Mouse (Mus musculus) ovary, postnatal 36 days (tissue): ENCODE results near the gene Nell2.
"Not testable (repeated sequence)": the region's sequence is repeated elsewhere in the genome, so short reads cannot be mapped to it uniquely, and the experiment has no call there.

Experiments used
- DNase-seq: peaks from one replicate; pipeline ENCODE4 v3.0.0; 2022; ENCODE audit warnings: low spot score, mixed read lengths

Nell2 gene

DNA sequence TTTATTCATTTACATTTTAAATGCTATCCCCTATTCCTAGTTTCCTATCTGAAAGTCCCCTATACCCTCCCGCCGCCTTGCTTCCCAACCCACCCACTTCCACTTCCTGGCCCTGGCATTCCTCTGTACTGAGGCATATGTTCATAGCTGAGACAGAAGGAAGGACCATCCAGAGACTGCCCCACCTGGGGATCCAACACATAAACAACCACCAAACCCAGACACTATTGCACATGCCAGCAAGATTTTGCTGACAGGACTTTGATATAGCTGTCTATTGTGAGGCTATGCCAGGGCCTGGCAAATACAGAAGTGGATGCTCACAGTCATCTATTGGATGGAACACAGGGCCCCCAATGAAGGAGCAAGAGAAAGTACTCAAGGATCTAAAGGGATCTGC is 291.3 kb downstream of the Nell2 start:
- not testable (repeated sequence) for DNase-seq

DNA sequence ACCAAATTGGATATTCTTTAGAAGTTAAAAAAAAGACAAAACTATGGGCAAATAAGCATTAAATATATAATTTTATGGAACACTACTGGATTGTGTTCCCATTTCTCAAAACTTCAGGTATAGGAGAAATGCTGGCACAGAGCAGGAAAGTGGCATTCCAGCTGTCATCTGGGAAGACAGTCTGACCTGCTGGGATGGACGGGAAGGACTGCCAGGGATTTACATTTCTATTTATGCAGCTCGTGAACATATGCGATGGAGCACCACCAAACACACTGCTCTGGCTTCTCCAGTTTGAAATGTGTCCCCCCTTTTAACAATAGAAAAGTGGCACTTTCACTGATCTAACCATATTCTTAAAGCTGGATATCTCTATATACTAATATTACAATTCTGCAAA is 291.9 kb downstream of the Nell2 start:
- DNase-seq, result no peak

DNA sequence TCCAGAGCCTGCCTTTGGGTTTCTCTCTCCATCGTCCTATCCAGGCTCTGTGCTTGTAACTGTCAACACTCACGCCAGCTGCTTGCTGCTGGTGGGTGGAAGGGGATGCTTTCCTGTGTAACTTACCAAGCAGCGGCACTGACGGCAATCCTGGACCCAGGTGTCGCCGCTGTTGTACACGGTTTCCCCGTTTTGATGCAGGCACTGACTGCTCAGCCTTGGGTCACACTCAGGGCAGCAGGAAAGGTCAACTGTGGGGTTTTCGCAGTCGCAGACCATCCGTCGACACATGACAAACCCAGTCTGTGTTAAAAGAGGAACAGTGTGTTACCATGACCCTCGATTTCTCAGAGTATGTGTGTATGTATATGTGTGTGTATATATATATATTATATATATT is 297.2 kb downstream of the Nell2 start:
- DNase-seq, result no peak

DNA sequence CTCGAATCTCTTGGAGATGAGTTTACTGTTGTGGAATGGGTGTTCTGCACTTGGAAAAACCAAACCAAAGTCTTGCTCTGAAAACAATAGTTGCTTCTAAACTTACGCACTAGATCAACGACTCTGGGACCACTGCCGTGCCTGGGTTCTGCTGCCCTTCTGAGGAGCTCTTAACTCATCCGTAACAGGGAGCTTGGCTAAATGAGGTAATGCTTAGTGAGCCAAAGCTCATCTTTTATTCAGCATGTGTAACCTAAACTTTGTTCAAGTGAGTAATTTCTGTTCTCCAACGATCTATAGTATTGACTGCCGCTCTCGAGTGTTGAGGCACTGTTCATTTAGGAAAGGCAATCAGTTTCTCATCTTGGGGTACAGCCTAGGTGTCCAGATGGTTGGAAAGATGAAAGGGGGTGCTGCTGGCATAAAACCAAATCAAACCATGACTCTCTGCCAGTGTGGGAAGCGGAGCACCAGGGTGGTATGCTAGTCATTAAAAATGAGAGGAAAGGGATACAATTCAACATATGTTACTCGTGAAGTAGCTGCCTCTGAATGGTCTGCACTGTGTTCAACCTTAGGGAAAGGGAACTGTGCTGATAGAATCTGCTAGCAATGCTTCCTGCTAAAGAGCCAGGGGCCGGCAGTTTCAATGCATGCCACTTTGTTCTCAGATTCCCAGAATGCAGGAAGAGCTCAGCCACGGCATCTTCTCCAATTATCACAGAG is 311.6 kb downstream of the Nell2 start:
- DNase-seq, result no peak

DNA sequence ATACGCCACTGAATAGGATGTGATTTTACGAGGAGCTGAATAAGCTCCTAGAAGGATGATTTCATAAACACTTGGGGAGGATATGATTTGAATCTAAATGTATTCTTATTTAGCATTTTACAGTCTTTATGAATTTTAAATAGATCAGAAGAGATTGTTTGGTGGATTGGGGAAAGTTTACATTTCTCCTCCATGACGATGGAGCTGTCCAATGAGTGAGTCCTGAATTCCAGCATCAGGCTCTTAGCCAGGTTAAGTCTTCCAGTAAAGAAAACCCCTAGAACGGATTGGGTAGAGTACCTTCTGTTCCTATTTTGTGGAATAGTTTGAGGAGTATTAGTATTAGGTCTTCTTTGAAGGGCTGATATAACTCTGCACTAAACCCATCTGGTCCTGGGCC is 317.8 kb downstream of the Nell2 start:
- DNase-seq, result no peak

DNA sequence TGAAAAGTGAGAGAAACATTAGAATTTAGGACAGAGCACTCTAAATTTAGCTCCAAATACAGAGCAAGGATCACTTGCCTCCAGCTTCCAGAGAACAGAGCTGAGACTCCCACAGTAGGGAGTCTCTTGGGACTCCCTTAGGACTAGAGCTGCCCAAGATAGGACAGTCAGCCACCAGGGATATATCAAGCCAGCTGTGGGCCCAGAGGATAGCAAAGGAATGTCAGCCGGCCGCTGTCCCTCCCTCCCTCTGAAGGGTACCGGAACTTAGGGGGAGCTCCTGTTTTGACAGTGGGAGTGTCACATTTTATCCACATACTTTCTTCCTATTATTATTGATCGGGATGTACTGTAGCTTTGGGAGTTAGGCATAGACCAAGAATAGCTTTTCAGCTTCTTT is 319.2 kb downstream of the Nell2 start:
- no peak for DNase-seq

DNA sequence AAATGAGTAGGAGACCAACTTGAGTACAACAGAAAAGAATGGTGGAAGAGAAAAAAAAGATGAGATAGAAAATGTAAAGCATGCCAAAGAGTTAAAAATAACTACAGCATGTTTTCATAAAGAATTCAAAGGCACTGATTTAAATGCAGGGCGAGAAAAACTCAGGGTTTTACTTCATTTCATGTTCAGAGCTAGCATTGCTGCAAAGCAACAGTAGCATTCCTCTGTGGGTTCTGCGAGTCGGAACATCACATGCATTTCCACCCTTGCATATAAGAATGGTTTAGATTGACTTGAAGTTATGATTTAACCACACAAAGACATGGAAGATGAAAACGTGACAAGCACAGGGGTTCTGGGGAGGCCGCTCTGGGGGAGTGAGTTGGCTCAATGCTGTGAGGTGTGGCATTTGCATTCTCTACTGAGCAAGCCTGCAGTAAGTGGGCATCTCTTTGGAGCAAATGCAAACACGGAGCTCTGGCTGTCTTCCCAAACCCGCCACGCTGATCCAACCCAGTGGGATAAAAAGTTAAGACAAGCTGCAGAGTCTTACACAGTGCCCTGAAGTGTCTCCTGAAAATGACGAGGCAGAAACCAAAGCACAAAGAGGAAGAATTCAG is 334.6 kb downstream of the Nell2 start:
- DNase-seq, result no peak

DNA sequence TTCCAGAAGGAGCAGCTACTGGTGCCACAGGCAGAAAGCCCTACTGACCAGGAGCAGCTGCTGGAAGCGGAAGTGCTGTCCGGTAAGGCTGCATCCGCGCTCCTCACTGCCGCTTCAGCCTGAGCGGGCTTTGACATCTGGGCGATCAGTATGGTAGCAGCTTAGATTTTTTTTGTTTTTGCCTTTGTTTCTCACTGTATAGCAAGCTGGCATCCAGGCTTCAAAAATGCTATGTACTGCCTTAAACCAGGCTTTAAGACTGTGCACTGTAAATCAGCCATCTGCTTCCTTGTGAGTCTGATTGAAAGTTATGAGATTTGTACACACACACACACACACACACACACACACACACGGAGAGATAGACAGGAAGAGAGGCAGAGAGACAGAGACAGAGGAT is 335.4 kb downstream of the Nell2 start:
- DNase-seq, result no peak

DNA sequence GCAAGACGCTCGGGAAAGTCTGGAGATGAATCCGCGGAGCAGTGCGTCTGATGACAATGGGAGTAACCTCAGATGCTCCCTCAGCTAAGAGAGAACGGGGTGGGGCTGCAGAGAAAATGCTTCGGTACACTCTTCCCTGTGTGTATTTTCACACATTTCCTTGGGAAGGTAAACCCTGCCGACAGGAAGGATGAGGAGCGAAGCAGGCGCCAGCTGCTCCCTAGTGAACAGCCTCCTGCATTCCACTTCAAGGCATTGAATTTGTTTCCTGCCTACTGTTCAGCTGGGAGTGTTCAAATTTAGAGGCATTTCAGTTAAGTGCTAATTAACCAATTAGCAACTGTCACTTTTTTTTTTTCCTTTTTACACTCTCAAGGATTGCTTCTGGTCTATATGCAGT is 342.1 kb downstream of the Nell2 start:
- no peak for DNase-seq

DNA sequence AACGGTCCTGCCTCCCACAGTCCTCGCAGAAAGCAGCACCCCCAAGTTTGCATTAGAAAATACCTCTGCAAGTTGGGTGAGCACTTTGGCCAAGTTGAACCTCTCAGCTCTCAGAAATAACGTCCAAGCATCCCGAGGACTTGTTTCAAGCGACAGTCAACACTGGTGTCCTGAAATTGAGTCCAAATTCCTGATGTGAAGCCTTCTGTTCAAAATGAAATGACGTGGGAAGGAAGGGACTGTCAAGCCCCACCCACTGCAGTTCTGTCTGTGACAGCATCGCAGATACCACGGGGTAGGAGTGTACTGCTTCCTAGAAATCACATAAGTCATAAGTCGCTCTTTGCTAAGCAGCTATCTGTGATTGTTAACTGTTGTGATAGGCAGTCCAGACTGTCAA is 342.9 kb downstream of the Nell2 start:
- no peak for DNase-seq

DNA sequence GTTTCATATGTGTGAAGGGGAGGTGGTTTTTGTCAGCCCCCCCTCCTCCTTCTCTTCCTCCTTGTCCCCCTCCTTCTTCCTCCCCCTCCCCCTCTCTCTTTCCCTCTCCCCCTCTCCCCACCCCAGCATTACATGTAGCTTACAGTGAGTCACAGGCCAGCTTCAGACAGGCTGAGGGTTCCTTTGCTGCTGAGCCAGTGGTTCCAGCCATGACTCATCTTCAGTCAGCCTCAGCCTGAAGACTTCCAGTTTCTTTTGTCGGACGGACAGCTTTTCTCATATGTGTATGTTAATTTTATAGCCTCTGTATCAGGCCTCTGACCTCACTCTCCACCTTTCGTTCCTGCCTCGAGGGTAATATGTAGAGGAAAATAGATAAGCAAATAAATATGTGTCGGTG is 344.9 kb downstream of the Nell2 start:
- no peak for DNase-seq

DNA sequence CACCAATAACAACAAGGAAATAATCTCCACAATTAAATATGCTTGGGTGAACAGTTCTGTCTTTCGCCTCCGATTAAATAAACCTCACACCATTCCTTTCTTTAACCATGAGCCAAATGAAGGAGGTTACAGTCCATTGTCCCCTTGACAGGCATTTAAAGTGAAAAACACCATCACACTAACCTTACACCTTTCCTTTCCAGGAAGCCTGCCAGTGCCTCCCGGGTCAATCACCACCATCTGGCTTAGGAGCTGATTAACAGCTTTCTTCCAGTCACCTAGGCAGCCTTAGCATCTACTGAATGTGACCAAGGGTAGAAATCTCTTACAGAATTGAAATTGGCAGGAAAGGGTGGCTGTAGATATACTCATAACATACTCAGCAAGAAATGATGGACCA is 371.5 kb downstream of the Nell2 start:
- no peak for DNase-seq

DNA sequence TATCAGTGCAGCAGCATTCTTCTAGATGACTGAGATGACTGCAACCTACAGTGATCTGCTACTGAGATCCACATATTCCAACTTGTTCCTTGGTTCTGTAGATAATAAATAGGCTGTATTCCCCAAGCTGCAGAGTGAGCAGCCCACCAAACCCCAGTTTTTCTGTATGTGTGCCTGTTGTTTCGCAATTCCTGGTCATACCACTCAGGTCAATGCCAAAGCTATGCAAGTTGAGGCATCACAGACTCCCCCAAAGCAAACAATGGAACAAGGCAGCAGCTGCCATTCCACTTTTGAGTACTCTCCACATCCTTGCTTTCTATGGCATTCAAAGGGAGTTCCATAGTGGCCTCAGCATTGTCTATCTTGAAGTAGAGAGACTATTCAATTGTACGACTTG is 383.2 kb downstream of the Nell2 start:
- no peak for DNase-seq

DNA sequence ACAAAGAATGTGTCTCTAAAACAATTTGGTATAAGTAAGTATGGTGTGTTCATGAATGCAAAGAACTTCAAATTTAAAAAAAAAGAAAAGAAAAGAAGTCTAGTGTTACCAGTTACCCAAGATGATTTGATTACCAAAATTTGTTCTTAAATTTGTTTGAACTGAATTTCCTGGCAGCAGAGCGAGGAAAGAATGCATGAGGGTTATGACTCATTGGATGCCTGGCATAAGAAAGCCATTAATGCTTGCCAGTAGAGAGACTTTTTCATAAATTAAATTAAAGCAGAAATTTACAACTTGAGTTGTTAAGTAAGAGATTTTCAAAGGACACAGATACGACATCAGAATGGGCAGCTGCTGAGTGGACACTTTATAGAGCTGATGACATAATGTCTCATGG is 384.2 kb downstream of the Nell2 start:
- DNase-seq, result no peak

DNA sequence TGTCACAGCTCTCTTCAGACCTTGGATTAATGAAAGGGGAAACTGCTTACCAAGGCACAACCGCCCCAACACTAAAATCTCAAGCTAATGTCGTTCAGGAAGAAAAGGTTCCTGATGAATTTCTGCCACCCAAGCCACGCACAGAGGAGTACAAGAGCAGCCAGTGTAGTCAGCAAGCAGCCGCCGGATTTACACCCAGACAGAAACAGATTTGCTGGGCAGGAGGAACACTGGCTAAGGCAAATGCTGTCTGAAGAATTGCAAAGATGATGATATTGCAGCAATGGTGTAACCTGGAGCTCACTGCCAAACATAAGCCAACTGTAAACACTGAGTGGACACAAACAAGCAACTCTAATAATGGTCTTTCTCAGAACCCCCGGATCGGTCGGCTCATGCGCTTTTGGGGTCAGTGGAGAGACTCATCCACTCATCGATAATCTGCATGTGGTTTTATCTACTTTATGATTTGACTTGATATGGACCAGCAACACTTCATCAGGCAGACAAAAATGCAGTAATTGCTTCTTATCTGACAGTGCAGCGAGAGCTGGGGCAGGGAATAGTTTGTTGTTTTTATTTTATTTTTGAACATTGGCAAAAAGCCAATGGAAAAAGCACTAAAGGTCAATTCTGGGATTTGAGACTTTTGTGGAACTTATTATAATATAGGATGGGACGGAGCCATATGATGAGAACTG is 389.5 kb downstream of the Nell2 start:
- DNase-seq, result no peak

DNA sequence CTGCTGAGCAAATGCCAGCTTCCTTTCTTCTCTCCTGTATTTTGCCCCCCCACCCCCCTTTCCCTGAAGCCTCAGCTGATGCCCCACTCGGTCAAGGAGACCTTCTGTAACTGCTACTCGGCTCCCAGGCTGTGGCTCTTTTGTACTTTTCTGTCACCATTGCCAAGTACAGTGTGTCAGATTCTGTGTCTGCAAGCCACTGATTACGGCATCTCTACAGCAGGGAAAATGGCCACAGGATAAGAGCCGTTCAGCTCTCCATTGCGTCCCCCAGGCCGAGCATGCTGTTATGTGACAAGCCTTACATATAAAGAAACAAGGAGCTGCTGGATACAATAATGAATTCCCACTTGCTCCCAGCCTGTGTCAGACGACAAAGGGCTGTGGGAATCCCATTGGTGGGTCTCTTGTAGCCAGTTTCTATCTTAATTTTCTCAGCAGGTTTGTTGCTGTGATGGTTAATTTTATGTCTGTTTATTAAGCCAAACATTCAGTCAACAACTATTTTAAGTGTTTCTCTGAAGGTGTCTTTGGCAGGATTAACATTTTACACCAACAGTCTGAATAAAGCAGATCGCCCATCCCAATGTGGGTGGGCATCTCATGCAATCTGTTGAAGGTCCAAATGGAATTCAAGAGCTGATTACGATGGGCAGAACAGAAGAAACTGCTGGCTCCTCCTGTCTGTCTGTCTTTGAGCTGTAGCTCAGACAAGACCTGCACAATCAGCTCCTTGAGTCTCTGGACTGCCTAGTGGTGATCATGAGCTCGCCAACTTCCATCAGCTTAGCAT is 391.1 kb downstream of the Nell2 start:
- no peak for DNase-seq

DNA sequence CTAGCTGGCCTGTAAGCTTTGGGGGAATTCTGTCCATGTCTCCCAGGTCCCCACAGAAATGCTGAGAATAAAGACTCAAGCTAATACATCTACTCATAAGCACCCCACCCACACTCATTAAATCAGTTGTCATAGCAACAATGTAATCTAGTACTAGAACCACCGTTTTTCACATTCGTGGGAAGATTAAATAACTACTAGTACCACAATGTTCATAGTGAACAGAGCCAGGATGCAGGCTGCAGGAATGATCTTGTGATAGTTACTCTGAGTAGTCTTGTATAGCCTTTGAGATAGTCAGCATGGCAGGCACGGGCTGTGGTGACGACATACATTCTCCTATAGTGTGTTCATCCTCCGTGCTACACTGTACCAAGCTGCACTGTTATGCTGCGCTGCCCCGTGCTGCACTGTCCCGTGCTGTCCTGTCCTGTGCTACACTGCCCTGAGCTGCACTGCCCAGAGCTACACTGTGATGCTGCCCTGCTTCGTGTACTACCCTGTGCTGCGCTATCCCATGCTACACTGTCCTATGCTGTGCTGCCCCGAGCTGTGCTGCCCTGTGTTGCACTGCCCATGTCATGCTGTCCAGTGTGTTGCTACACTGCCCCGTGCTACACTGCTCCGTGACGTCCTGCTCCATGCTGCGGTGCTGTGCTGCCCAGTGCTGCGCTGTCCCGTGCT is 392.3 kb downstream of the Nell2 start:
- no peak for DNase-seq

DNA sequence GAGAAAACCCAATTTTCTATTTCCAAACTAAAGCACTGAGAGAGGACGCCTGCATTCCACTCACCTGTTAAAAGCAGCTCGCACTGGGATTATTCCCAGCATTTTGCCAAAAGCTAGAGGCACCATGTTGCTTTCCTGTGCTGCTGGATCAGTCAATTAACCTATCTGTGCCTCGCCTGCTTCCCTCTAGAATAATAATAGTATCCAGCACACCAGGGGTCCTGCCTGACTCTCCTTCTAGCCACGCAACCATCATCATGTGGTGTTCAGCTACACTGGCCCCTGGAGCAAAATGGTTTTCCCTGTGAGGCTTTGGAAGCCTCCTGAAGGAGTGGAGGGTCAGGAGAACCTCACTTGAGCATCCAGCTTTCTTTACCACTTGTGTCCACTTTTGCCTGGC is 397.0 kb downstream of the Nell2 start:
- DNase-seq, result no peak

DNA sequence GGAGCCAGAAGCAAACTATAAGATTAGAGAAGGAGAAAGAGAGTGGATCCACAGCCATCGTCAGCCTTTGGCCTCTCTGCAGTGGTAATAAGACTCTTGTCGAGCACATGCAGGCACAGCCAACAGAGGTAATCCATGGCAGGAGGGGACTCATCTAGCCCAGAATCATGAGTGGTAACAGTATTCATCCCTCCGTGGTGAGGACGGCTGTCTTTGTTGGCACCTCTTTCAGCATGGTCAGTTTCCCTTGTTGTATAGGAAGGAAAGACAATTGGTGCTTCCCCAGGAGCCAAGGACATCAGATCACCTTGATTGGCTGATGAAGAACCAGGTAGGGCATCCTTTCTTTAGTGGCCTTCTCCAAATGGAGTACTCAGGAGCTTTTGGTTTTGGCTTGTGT is 419.7 kb downstream of the Nell2 start:
- no peak for DNase-seq

DNA sequence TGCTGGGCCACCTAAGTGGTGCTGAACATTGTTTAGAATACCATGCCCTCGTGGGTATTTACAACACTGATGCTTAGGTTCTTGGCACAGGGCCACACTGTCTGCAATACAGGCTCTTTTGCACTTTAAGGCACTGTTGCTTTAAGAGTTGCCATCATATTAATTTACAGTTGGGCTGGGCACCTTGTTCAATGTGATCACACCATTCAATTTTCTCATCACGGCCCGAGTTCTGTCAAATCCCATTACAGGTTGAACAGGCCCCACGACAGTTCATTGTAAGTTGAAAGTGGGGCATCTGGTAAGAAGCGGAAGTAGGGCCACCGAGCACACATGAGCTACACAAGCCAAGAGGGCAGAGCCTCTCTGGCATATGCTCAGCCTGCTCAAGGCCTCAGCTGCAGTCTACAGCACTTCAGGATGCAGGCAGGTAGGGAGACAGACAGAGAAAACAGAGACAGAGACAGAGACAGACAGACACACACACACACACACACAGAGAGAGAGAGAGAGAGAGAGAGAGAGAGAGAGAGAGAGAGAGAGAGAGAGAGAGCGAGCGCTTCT is 421.0 kb downstream of the Nell2 start:
- no peak for DNase-seq

DNA sequence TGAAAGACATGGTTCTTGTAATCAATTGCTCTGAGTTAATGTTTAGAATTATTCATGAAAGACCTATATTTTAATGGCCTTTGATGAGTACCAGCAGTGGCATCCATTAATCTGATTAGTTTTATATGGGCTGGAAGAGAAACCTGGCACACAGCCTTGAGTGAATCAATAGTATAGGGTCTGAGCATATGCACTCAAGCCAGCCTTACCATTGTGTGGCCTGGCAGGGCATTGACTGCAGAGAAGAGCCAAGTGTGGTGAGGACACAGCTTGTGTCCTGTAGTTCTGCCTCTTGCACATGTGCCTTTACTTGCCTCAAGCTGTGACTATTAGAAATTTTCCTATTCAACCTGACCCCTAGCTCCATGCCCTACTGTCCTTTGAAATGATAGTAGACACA is 426.8 kb downstream of the Nell2 start:
- no peak for DNase-seq

DNA sequence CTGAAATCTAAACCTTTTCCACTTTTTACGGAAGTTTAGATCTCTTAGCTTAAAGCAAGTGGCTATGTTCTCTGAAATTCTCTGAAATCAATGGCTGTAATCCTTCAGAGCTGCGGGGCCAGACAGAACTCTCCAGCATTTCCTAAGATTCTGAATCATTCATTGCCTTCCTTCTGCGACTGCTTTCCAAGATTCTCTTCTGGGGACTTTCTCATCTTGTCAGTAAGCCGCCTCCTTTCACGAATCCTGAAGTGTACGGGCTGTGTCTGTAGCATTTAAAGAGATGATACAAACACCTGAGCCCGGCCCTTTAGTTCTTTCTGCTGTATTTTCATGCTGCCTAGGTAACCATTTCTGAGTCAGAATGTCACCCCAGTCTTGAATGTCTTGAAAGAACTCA is 428.2 kb downstream of the Nell2 start:
- no peak for DNase-seq
